Mouse (Mus musculus) midbrain, embryonic 11.5 days (tissue): ENCODE results near the gene Naa16. TPM values are rescaled to one million over a fixed set of nuclear protein-coding genes. Genes with fewer than 3 reads are reported as not detected.

ENCODE experiments used
- ATAC-seq: fragments of 200-750 bp; cut with Nextera tagmentation; 2 replicates; pipeline ENCODE4 v1.8.0; 2017; ENCODE audit warnings: moderate TSS enrichment, moderate library complexity; ENCODE audit not compliant: low FRiP score
- DNase-seq: peaks from one replicate; pipeline ENCODE4 v3.0.0; 2015; ENCODE audit warnings: low spot score; ENCODE audit errors: missing footprints
- H3K27ac ChIP-seq: fragments of 300-500 bp; sonication (generic); 2 replicates; pipeline ENCODE4 v1.5.1; 2014; ENCODE audit warnings: low read depth, low read length
- H3K27me3 ChIP-seq: fragments of 300-500 bp; sonication (generic); 2 replicates; pipeline ENCODE4 v1.6.1; 2014; ENCODE audit warnings: mild to moderate bottlenecking, low read length, moderate library complexity, mixed read lengths; ENCODE audit not compliant: control insufficient read depth, insufficient read depth
- H3K36me3 ChIP-seq: fragments of 300-500 bp; sonication (generic); 2 replicates; pipeline ENCODE4 v1.6.1; 2014; ENCODE audit warnings: mild to moderate bottlenecking, low read length, moderate library complexity, mixed read lengths; ENCODE audit not compliant: control insufficient read depth, insufficient read depth
- H3K4me1 ChIP-seq: fragments of 300-500 bp; sonication (generic); 2 replicates; pipeline ENCODE4 v1.6.1; 2014; ENCODE audit warnings: low read length; ENCODE audit not compliant: control insufficient read depth, insufficient read depth
- H3K4me2 ChIP-seq: fragments of 300-500 bp; sonication (generic); 2 replicates; pipeline ENCODE4 v1.6.1; 2014; ENCODE audit warnings: mild to moderate bottlenecking, moderate library complexity
- H3K4me3 ChIP-seq: fragments of 300-500 bp; sonication (generic); 2 replicates; pipeline ENCODE4 v1.5.1; 2014; ENCODE audit warnings: low read depth, low read length
- H3K9ac ChIP-seq: fragments of 300-500 bp; sonication (generic); 2 replicates; pipeline ENCODE4 v1.6.1; 2014; ENCODE audit warnings: low read length
- H3K9me3 ChIP-seq: fragments of 300-500 bp; sonication (generic); 2 replicates; pipeline ENCODE4 v1.6.1; 2016; ENCODE audit warnings: low read length; ENCODE audit not compliant: control insufficient read depth
- WGBS: fragments of 180-500 bp; shearing (Covaris S2); extraction: QIAGEN DNeasy Blood & Tissue Kit; methylation state at CpG from one replicate; pipeline ENCODE4 v1.1.7; 2014; 5-methylcytosine and 5-hydroxymethylcytosine counted together
- polyA plus RNA-seq: library from polyadenylated mRNA; unstranded; fragments of >200 nt; fragmentation: Nextera tagmentation; extraction: Ambion mirVana; gene quantifications from 2 replicates; pipeline ENCODE4 v1.2.1, GENCODE M21; 2014

Gene Naa16
- polyA plus RNA-seq, 1 experiment from 2014 or later = 38.3 TPM

DNA sequence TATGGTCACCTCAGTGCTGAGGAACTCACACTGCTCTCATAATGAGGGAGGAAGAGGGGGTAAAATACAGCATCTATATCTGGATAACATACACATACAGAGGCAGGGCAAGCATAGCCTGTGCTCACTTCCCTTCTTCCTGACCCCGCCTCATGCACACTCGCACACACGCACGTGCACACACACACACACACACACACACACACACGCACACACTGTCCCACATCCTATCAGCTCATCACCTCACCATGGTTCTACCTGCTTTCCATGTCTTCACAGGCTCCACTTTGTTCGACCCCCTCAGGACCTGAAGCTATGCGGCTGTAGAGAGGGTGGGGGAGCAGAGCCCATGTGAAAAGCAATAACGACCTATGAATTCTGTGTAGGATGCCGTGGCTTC is 95.0 kb downstream of the Naa16 start:
- H3K27ac ChIP-seq = no peak overlapping the region
- H3K27me3 ChIP-seq = peaks cover 12% of the 10 kb centered on the region
- no peak overlapping the region for H3K9ac ChIP-seq
- ATAC-seq (no peak), DNase-seq (peak; percentile 77)
- no peak overlapping the region for H3K4me3 ChIP-seq
- H3K4me1 ChIP-seq = peaks cover 12% of the 10 kb centered on the region
- no peak overlapping the region for H3K4me2 ChIP-seq
- H3K9me3 ChIP-seq = no peaks in the 10 kb centered on the region
- no peaks in the 10 kb centered on the region for H3K36me3 ChIP-seq
- 92% methylated on average over 9 of the region's 9 CpGs for WGBS

DNA sequence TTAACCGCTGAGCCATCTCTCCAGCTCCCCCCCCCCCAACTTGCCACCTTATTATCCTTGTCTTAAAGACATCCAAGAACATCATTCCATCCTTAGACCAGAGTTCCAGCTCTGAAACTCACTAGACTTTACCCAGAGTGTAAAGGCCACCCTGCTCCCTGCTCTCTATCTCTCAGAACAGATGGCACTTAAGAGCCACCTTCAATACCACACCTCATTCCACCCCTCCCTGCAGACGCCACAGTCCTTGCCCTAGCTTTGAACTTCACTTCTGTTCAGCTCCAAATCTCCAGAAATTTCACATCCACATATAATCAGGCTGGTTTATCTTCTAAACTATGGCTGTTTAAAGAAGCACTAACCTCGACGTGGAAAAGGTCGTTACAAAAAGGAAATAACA is 95.6 kb downstream of the Naa16 start:
- H3K27ac ChIP-seq = no peak overlapping the region
- no peak for DNase-seq
- peaks cover 14% of the 10 kb centered on the region for H3K4me1 ChIP-seq
- no peaks in the 10 kb centered on the region for H3K36me3 ChIP-seq
- 78% methylated on average over 5 of the region's 5 CpGs for WGBS
- no peak overlapping the region for H3K4me3 ChIP-seq
- H3K4me2 ChIP-seq = no peak overlapping the region
- peaks cover 6% of the 10 kb centered on the region for H3K27me3 ChIP-seq
- ATAC-seq = no peak
- H3K9ac ChIP-seq = no peak overlapping the region
- H3K9me3 ChIP-seq = no peaks in the 10 kb centered on the region

DNA sequence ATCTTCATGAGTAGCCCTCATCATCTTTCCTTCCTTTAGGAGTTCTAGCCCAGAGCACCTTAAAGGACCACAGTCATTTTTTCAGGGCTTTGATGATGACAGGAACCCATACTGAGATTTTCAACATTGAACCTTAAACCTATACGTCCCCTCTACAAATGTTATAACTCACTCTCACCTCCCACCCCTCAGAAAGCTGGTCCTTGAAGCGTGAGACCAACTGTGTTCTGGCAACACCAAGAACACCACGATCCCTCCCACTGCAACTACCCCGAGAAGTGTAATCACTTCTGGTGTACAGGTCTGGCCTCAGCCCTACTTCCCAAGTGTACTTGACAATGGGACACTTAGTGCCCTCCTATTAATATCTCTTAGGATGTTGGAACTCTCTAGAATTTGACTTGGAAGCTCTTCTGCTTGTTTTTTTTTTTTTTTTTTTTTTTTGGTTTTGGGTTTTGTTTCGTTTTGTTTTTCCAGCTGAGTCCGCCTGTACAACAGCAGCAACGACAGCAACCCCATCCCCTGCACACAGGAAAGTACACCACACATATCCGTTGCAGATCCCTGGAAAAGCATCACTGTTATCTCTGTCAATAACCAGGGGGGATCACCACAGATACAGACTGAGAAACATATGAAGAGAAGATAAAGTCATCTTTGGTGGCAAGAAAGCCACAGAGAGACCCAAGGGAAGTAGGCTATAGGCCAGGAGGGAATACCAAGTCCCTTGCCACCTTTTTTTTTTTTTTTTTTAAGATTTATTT is 96.3 kb downstream of the Naa16 start:
- Histone ChIP-seq H3K9me3 (no peaks in the 10 kb centered on the region), H3K4me3 (no peak overlapping the region), H3K27me3 (peaks cover 3% of the 10 kb centered on the region), H3K27ac (no peak overlapping the region), H3K4me1 (peaks cover 18% of the 10 kb centered on the region), H3K36me3 (no peaks in the 10 kb centered on the region), H3K9ac (no peak overlapping the region), H3K4me2 (no peak overlapping the region)
- ATAC-seq (no peak), DNase-seq (no peak)
- WGBS = 80% methylated on average over 8 of the region's 8 CpGs

DNA sequence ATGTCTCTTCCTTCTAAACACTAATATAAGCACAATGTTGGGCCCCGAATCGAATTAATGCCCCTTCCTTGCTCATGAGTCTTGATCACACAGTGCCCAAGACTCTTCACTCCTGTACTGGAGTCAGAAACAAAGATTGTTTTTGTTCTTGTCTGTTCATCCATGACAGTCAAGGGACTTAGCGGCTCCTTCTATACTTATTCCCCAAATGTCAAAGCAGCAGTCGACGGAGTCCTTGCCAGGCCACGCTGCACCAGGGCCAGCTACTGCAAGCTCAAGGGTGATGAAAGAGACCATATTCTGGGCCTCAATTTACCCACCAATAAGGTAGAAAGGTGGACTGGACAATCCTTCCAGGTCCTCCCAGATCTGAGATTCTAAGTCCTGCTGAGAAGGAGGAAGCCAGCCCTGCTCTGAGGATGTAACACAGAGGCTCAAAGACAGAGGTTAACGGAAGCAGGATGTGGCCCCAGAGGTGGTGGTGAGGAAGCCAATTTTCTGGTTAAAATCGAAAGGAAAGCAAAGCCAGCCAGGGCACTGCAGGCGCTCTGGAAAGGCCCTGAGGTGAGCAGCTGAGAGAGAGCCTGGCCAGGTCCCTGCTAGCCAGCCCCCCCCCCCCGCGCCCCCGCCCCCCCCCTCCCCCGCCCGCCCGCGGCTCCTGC is 97.3 kb downstream of the Naa16 start:
- no peaks in the 10 kb centered on the region for H3K9me3 ChIP-seq
- H3K4me3 ChIP-seq = no peak overlapping the region
- H3K27me3 ChIP-seq = no peaks in the 10 kb centered on the region; the same call in none of the 2 replicates
- H3K9ac ChIP-seq = no peak overlapping the region
- peak; percentile 90 for DNase-seq
- ATAC-seq = no peak
- peaks cover 18% of the 10 kb centered on the region for H3K4me1 ChIP-seq
- 35% methylated on average over 9 of the region's 16 CpGs for WGBS
- no peaks in the 10 kb centered on the region for H3K36me3 ChIP-seq
- no peak overlapping the region for H3K4me2 ChIP-seq
- H3K27ac ChIP-seq = no peak overlapping the region

DNA sequence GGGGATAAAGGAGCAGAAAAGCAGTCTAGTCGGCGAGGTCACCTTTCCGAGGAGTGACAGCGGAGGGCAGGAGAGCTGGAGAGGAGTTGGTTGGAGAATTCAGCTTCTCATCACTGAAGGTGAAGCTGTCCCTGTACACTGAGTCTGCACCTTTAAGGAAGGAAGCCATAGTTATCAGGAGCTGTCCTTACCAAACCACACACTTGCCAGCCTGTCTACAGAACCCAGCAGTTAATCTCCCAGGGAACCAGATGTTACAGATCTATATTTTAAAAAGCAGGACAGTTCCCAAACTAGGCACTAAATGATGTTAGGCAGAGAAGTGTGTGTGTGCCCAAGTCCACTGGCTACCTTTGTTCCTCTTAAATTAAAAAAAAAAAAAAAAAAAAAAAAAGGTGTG is 98.9 kb downstream of the Naa16 start:
- no peak for DNase-seq
- 70% methylated on average over 4 of the region's 4 CpGs for WGBS
- Histone ChIP-seq H3K27me3 (no peaks in the 10 kb centered on the region; the same call in none of the 2 replicates), H3K4me3 (no peak overlapping the region), H3K9ac (no peak overlapping the region), H3K9me3 (no peaks in the 10 kb centered on the region), H3K27ac (no peak overlapping the region), H3K36me3 (no peaks in the 10 kb centered on the region), H3K4me1 (peaks cover 18% of the 10 kb centered on the region), H3K4me2 (no peak overlapping the region)
- ATAC-seq = no peak

DNA sequence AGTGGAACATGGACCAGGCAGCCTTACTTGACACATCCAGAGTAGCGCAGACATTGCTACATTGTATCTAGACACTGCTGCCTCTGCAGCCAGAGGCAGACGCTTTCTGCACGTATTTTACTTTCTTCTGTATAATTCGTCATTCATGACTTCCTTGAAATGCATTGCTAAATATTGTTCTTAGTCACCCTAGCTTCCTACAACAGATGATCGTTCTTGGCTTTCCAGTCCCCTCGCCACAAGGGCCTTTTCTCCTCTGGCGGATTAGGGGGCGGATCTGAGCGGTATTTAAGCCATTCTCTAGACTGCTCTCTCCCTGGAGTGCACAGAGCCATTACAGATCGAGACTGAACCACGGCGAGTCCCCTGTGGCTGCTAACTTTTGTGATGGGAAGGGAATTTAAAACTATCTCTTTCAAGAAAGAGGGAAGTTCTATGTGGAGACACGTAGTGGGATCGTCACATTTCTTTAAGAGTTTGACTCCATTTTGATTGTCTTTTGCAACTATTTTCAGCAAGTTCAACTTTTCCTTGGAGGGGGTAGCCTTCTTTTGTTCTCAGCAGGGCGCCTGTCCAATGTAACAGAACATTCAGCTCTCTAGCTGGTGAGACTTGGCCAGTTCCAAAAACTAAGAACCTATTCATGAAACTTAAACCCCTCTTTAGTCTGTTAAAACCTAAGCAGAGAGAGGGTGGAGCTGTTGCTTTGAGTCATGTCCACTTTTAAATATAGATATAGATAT is 99.7 kb downstream of the Naa16 start:
- ATAC-seq = peak; percentile 78
- Histone ChIP-seq H3K4me3 (no peak overlapping the region), H3K36me3 (no peaks in the 10 kb centered on the region), H3K27me3 (no peaks in the 10 kb centered on the region; the same call in none of the 2 replicates), H3K27ac (peak overlapping the region; percentile 45; the same call in 1 of the 2 replicates), H3K4me1 (peaks cover 18% of the 10 kb centered on the region), H3K9me3 (no peaks in the 10 kb centered on the region), H3K9ac (no peak overlapping the region), H3K4me2 (peak overlapping the region; percentile 24; the same call in 1 of the 2 replicates)
- 13% methylated on average over 15 of the region's 15 CpGs for WGBS
- DNase-seq = peak; percentile 91

DNA sequence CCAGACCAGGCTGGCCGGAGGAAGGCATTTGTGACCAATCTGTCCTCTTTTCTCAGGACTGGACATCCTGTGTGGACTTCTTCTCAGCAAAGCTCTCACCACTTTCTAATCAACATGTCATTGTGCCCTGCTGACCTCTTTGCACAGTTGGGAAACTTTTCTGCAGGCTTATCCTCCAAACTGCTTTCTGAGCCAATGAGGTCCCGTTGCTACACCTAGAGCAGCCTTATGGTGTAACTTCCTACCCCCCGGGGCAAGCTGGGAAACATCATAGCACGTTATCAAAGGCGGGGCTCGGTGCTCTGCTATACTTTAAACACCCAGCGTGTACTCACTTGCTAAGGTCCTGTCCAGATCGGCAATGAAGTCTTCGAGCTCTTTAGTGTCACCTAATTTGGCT is 100.7 kb downstream of the Naa16 start:
- no peaks in the 10 kb centered on the region for H3K36me3 ChIP-seq
- ATAC-seq (peak; percentile 11; the same call in 1 of the 2 replicates), DNase-seq (no peak)
- H3K9me3 ChIP-seq = no peaks in the 10 kb centered on the region
- WGBS = 43% methylated on average over 9 of the region's 9 CpGs
- no peaks in the 10 kb centered on the region; the same call in none of the 2 replicates for H3K27me3 ChIP-seq
- H3K4me3 ChIP-seq = no peak overlapping the region
- no peak overlapping the region for H3K4me2 ChIP-seq
- no peak overlapping the region for H3K9ac ChIP-seq
- peaks cover 18% of the 10 kb centered on the region for H3K4me1 ChIP-seq
- H3K27ac ChIP-seq = no peak overlapping the region

DNA sequence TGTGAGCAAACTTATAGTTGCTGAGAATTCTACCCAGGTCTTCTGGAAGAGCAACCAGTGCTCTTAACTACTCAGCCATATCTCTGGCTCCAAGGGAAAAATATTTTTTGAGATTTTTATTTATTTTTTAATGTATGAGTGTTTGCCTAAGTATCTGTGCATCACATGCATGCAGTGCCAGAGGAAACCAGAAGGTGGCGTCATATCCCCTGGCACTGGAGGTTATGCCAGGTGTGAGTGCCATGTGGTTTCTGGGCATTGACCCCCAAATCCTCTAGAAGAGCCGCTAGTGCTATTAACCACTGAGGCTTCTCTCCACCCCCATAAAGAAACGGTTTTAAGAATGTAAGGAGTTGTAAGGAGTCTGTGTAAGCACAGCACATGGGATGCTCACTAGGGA is 102.3 kb downstream of the Naa16 start:
- ATAC-seq = no peak
- 64% methylated on average over 3 of the region's 3 CpGs for WGBS
- H3K27me3 ChIP-seq = no peaks in the 10 kb centered on the region; the same call in 1 of the 2 replicates

More for the DNA sequence above, 102.3 kb downstream of the Naa16 start:
- Histone ChIP-seq H3K4me1 (peaks cover 15% of the 10 kb centered on the region), H3K9ac (no peak overlapping the region), H3K27ac (no peak overlapping the region), H3K4me2 (no peak overlapping the region), H3K9me3 (no peaks in the 10 kb centered on the region), H3K36me3 (no peaks in the 10 kb centered on the region), H3K4me3 (no peak overlapping the region)
- DNase-seq = no peak
